Mouse (Mus musculus): ENCODE measurements at regions not wholly inside any gene's neighbourhood (a gene's known extent, or its start where the extent isn't known, plus 50 kb on each side); places are given as distances from the start of the nearest gene placed in this dataset.
A peak's percentile ranks its signal among the peaks of the same experiment; 100 is the strongest.
"Not testable (repeated sequence)": the region's sequence is repeated elsewhere in the genome, so short reads cannot be mapped to it uniquely, and the experiment has no call there.

GRCm38 (mm10) chrY:74732116-74732515, 108.4 kb downstream of the Gm21913 start:
- intact Hi-C loops (cut with DNase I): not testable (repeated sequence)
- DNase-seq: peak; percentile 0
